Mouse (Mus musculus): ENCODE measurements at regions not wholly inside any gene's neighbourhood (a gene's known extent, or its start where the extent isn't known, plus 50 kb on each side); places are given as distances from the start of the nearest gene placed in this dataset.

DNA sequence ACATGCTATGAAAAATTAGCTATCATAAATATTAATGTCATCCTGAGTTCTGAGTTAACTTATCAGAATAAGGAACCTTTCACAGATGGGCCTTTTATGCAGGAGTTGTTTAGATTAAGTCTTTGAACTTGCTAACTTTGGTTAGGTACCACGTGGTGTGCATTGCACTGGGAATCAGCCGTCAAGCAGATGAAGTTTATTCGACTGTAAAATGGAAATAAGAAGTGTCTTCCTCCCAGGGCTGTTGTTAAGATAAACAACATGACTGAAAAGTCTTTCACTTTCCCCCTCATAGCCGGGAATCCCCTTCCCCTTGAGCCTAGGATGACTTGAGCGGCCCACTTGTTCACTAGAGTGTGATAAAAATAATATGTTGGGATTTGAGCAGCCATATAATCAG is 204.2 kb downstream of the Rybp start:
- H3K27ac ChIP-seq (ENCODE audit: control insufficient read depth, low read depth, low read length) = no peak overlapping the region

DNA sequence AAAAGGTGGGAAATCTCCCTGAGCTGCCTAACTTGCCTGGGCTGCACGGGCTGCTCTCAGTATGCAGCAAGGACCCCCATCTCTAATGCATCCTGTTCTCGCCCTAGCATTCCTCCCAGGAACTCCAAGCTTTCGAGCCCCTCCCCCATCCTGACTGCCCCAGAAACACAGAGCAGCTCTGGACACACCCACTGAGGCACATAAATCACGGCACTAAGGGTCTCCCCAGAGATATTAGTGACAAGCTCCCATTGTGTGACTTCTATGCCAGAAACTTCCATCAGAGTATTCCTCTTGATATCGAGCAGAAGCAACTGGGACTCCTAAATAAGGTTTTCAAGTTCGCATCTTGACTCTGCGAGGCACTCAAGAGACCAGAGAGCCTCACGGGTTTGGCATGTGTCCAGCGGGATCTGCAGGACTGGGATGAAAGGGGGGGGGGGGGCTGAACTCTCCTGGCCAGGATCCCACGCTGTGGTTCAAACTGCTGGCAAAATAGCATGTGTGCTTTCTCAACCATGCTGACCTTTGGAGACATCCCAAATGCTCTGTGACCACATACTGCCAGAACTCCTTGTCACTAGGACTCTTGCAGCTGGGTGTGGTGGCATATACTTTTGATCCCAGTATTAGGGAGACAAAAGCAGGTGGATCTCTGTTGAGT is 212.5 kb downstream of the Rybp start:
- H3K36me3 ChIP-seq (ENCODE audit: control insufficient read depth in 1 of 2, insufficient read depth in 2 of 2, low read length in 2 of 2) = no peaks in the 10 kb centered on the region; a peak in 1 of 4 replicates
- H3K9ac ChIP-seq (ENCODE audit: control insufficient read depth, low read depth, low read length, poor library complexity, severe bottlenecking) = no peak overlapping the region
- TF ChIP-seq BHLHE40 (IDR thresholded peaks at IDR 0.05; ENCODE audit: borderline replicate concordance, low read depth, low read length) (no peak), ZKSCAN1 (IDR thresholded peaks at IDR 0.05; ENCODE audit: low read depth, low read length) (no peak), SIN3A (IDR thresholded peaks at IDR 0.05; ENCODE audit: low read length) (no peak), POLR2AphosphoS2 (IDR thresholded peaks at IDR 0.05; ENCODE audit: low read length) (no peak), GATA1 (IDR thresholded peaks at IDR 0.05; ENCODE audit: low read depth, low read length) (no peak), UBTF (IDR thresholded peaks at IDR 0.05; ENCODE audit: borderline replicate concordance, insufficient read depth, low read depth, low read length) (no peak), MAZ (IDR thresholded peaks at IDR 0.05; ENCODE audit: low read depth, low read length) (no peak), ZMIZ1 (IDR thresholded peaks at IDR 0.05; ENCODE audit: low read depth, low read length) (no peak), RAD21 (IDR thresholded peaks at IDR 0.05; ENCODE audit: low read depth, low read length) (no peak), E2F4 (IDR thresholded peaks at IDR 0.05; ENCODE audit: borderline replicate concordance, low read depth, low read length) (no peak), NRF1 (IDR thresholded peaks at IDR 0.05; ENCODE audit: insufficient read depth, low read depth, low read length, poor library complexity, severe bottlenecking) (no peak), KAT2A (conservative IDR thresholded peaks at IDR 0.05; ENCODE audit: low read depth, low read length) (no peak), CHD2 (IDR thresholded peaks at IDR 0.05; ENCODE audit: low read length) (no peak), HCFC1 (IDR thresholded peaks at IDR 0.05; ENCODE audit: low read depth, low read length) (no peak), ELF1 (IDR thresholded peaks at IDR 0.05; ENCODE audit: low read depth, low read length) (no peak)
- no peak overlapping the region for H3K27ac ChIP-seq (ENCODE audit: control insufficient read depth, low read depth, low read length)
- H3K79me2 ChIP-seq (ENCODE audit: control insufficient read depth, insufficient read depth, low read length, poor library complexity) = no peaks in the 10 kb centered on the region
- no peaks in the 10 kb centered on the region for H3K9me3 ChIP-seq (replicated peaks; ENCODE audit: insufficient read depth, low read length)
- H3K4me3 ChIP-seq (ENCODE audit: control insufficient read depth in 1 of 2, insufficient read depth in 1 of 2, low read depth in 2 of 2, low read length in 2 of 2) = no peak overlapping the region
- H3K27me3 ChIP-seq (ENCODE audit: control insufficient read depth in 1 of 2, insufficient read depth in 2 of 2, low read length in 2 of 2) = no peaks in the 10 kb centered on the region
- no peak for DNase-seq (ENCODE audit: low read depth, low spot score)
- H3K4me1 ChIP-seq (ENCODE audit: control insufficient read depth in 1 of 2, insufficient read depth in 2 of 2, low read length in 2 of 2) = no peaks in the 10 kb centered on the region

More for the DNA sequence above, 204.2 kb downstream of the Rybp start:
- Histone ChIP-seq H3K9me3 (replicated peaks; ENCODE audit: insufficient read depth, low read length) (no peaks in the 10 kb centered on the region), H3K4me1 (ENCODE audit: control insufficient read depth in 1 of 2, insufficient read depth in 2 of 2, low read length in 2 of 2) (no peaks in the 10 kb centered on the region), H3K9ac (ENCODE audit: control insufficient read depth, low read depth, low read length, poor library complexity, severe bottlenecking) (no peak overlapping the region), H3K79me2 (ENCODE audit: control insufficient read depth, insufficient read depth, low read length, poor library complexity) (no peaks in the 10 kb centered on the region), H3K4me3 (ENCODE audit: control insufficient read depth in 1 of 2, insufficient read depth in 1 of 2, low read depth in 2 of 2, low read length in 2 of 2) (no peak overlapping the region), H3K36me3 (ENCODE audit: control insufficient read depth in 1 of 2, insufficient read depth in 2 of 2, low read length in 2 of 2) (no peaks in the 10 kb centered on the region), H3K27me3 (ENCODE audit: control insufficient read depth in 1 of 2, insufficient read depth in 2 of 2, low read length in 2 of 2) (no peaks in the 10 kb centered on the region)
- TF ChIP-seq USF1 (IDR thresholded peaks at IDR 0.05; ENCODE audit: low read depth, low read length) = peak; percentile 36; the same call in 1 of the 2 replicates
- no peak for TF ChIP-seq USF2 (IDR thresholded peaks at IDR 0.05; ENCODE audit: borderline replicate concordance in 1 of 2, insufficient read depth in 1 of 2, low read depth in 1 of 2, low read length in 2 of 2)
- DNase-seq (ENCODE audit: low read depth, low spot score) = no peak

All from MEL (cell line).